Mouse (Mus musculus) kidney, postnatal 25 days (tissue): Measurements from ENCODE around the gene Irf3.

Experiments used
- DNase-seq, 2 experiments: peaks; one replicate each; pipeline ENCODE4 v3.0.0; 2021; ENCODE audit warnings: mixed read lengths in 2 of 2

Gene Irf3

GRCm38 (mm10) chr7:45008411-45008810, 11.0 kb downstream of the Irf3 start:
- DNase-seq: no peak

DNA sequence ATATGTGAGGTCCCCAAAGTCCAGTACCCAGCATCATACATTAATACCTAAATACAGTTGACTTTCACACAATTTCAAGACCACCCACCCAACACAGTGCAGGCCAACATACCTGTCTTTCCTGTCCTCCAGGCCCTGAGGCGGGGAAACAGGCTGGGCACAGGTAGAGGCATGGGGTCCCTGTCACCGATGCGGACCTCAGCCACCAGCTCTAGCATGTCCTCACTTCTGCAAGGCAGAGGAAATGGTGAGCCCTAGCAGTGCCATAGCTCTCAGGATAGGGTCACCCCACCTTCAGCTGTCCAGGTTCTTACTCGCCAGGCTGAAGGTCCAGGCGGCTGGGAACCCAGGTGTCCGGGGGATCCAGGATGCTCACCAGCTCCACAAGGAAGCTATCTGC, 14.6 kb downstream of the Irf3 start:
- no peak for DNase-seq

GRCm38 (mm10) chr7:45012824-45013223, 15.4 kb downstream of the Irf3 start:
- no peak for DNase-seq

DNA sequence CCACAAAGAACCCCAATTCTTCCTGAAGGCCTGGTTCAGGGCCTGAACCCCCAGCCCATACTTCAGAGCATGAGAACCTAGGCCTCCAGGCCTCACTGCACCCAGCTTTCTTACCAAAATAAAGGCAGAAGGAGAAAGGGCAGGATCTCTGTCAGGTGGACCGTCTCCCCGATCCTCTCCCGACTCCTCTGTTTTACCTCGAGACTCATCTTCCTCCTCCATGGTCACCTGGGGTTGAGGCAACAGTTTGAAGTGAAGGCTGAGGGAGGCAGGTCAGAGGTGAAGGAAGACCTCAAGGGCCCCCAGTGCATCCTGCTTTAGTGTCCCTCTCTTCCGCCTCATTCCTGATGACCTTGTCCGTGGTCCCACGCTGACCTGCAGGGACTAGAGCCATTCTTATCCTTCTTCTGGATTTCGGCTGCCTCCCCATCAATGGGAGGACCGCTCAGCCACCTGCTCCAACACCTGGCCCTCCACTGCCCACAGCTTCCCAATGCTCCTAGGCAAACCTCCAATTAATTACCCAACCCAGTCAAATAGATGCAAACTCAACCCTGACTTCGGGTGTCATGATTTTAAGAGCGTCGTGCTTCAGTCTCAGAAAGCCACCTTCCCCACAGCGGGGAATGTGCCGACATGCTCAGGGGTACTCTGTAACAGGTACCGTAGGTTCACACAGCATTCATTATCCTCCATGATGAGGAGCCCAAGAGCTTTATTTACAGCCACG, 16.1 kb downstream of the Irf3 start:
- DNase-seq: no peak

DNA sequence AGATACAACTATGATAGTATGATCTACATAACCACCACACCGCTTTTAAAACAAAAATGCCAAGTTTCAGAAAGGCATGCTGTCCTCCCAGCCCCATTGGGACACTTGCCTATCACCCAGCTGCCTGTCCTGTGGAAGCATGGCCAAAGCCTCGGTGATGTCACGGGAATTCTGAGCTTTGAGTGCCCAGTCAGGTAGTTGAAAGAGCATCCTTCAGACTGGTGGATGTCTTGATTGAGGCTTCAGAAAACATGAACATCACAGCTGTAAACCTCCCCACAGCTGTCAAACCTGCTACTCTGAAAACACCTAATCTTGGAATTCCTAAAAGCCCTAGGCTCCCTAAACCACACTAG, 16.6 kb downstream of the Irf3 start:
- no peak for DNase-seq

DNA sequence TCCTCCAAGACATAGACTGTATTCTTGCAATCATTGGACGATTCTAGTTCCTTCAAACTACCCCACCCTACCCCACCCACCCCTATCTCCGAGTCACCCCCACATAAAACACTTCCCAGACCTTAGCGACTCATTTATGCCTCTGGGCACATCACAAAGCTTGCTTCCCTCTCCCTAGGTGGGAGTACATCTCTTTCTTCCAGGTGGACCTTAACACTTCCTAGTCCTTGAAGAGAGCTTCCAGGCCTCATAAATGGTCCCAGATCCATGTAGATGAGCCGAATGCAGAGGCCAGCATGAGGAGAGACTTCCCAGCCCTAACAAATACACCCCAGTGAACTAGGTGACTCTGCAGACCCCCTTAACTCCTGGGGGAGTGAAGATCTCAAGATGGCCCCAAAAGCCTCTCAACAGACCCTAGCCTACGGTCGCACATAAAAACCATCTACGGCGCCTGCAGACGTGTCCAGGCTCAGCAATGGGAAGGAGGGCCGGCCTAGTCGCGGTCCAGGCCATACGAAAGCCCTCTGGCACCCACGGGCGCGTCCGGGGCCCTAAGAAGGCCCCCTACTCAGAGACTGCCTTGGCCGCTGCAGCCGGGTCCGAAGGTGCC, 18.0 kb downstream of the Irf3 start:
- DNase-seq: no peak

DNA sequence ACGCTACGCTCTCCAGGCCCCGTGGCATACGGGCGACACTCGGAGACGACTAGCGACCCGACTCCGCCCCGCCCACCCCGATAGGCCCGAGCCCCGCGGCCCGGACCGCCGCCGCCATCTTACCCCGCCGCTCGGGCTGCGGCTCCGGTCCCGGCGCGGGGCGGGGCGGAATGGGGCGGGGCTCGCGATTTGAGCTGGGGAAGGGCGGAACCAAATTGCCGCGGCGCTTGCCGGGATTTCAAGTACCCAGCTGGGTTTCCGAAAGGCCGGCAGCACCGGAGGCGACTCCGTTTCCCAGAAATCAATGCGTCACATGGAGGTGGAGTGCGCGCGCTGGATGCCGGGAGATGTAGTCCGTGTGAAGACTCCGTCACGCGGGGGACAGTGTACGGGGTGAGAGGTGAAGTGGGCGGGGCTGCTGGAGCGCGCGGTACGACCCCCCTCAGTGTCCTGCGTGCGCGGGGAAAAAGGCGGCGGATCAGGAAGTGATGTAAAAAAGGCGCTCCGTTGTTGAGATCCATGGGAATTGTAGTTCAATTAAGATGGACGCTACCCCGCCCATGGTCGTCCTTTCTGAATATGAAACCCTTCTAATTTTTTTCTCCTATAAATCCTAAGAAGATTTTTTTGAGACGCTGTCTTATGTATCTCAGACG, 18.6 kb downstream of the Irf3 start, which contains the start of gene Scaf1:
Gene Scaf1, minus strand, starts transcription at position 407 of the 656 bp plus-strand sequence.
- peak; percentile 100 for DNase-seq

GRCm38 (mm10) chr7:45016761-45017160, 19.3 kb downstream of the Irf3 start:
- no peak for DNase-seq

GRCm38 (mm10) chr7:45017242-45018061, 20.0 kb downstream of the Irf3 start, which contains the start of gene Rras:
Gene Rras (plus strand): TSS chr7:45017961.
- DNase-seq: peak; percentile 92 to 97

- DNase-seq: peak; percentile 74 to 88
Measured at GRCm38 (mm10) chr7:45019031-45019571, 21.7 kb downstream of the Irf3 start.

- peak in 1 of 2 experiments; percentile 36 for DNase-seq
Measured at GRCm38 (mm10) chr7:45020225-45020624, 22.8 kb downstream of the Irf3 start.

DNA sequence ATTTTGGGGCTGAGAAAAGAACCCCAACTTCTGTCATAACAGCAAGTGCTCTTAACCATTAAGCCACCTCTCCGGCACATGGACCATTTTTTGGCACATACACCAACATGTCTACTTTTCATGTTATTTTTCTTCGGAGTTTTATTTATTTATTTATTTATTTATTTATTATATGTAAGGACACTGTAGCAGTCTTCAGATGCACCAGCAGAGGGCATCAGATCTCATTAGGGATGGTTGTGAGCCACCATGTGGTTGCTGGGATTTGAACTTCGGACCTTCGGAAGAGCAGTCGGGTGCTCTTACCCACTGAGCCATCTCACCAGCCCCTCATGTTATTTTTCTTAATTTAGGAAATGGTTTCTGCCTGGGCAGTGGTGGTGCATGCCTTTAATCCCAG, 26.3 kb downstream of the Irf3 start:
- peak in 1 of 2 experiments; percentile 41 for DNase-seq

DNA sequence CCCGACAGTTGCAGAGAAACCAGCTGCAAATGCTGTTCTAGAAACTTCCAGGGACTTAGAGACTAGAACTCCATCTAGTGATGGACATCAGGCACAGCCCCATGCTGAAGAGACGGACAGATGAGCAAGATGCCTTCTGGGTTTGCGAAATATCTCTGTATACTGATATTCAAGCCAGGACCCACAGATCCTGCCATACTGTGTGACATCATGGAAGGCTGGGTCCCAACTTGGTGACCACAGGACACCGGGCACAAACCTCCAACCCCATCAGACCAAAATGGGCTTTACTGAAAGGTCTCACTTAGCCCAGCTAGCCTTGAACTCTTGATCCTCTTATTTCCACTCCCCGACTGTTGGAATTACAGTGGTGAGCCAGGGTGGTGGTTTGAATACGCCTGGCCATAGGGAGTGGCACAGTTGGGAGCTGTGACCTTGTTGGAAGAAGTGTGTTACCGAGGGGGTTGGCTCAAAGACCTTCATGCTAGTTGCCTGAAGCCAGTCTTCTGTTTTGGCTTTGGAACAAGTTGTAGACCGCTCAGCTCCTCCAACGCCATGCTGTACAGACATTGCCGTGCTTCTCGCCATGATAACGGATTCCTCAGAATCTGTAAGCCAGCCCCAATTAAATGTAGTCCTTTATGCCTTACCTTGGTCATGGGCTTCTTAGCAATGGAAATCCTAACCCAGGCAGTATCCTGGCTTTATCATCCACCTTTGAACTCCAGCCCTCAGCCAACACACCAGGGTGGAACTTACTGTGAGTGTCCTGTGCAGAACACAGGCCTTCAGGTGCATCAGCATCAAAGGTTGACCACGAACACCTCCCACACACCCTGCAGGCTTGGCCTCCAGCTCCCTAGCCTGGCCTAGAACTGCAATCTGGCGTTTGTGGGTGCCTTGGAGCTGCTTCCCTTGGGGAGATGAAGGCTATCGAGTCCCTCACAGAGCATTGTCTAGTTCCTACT, 27.1 kb downstream of the Irf3 start:
- peak in 1 of 2 experiments; percentile 31 for DNase-seq

- peak in 1 of 2 experiments; percentile 36 for DNase-seq
Measured at GRCm38 (mm10) chr7:45025601-45026220, 28.3 kb downstream of the Irf3 start.

- DNase-seq: no peak
Measured at GRCm38 (mm10) chr7:45026256-45026655, 28.8 kb downstream of the Irf3 start.

- no peak for DNase-seq
Measured at GRCm38 (mm10) chr7:45027761-45028160, 30.3 kb downstream of the Irf3 start.

- DNase-seq: no peak
Measured at GRCm38 (mm10) chr7:45028351-45028750, 30.9 kb downstream of the Irf3 start.

DNA sequence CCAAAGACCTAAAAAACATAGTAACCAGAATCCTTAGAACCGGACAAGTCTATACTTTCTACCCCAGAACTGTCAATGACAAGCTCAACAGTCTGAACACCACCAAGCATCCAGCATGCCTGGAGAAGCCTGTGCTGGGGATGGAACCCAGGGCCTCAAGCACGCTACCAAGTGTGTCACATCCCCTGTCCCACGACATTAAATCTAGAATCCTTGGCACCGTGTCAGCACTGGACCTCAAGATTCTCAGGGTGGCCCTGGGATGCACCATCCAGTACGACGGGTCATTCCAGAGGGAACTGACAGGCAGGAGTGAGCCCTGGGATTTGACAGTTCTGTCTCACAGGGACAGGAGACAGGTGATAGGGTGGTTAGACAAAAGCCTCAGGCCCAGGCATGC, 32.5 kb downstream of the Irf3 start:
- peak in 1 of 2 experiments; percentile 23 for DNase-seq

GRCm38 (mm10) chr7:45030857-45031256, 33.4 kb downstream of the Irf3 start:
- no peak for DNase-seq

- no peak for DNase-seq
Measured at GRCm38 (mm10) chr7:45033722-45034359, 36.4 kb downstream of the Irf3 start.
